Mouse (Mus musculus): Measurements from ENCODE around the gene Gch1.
A peak's percentile ranks its signal among the peaks of the same experiment; 100 is the strongest.

Gch1 gene

GRCm38 (mm10) chr14:47206601-47207000 lies 17.4 kb upstream of the Gch1 start:
- no peak for DNase-seq (ENCODE audit: low spot score)

DNA sequence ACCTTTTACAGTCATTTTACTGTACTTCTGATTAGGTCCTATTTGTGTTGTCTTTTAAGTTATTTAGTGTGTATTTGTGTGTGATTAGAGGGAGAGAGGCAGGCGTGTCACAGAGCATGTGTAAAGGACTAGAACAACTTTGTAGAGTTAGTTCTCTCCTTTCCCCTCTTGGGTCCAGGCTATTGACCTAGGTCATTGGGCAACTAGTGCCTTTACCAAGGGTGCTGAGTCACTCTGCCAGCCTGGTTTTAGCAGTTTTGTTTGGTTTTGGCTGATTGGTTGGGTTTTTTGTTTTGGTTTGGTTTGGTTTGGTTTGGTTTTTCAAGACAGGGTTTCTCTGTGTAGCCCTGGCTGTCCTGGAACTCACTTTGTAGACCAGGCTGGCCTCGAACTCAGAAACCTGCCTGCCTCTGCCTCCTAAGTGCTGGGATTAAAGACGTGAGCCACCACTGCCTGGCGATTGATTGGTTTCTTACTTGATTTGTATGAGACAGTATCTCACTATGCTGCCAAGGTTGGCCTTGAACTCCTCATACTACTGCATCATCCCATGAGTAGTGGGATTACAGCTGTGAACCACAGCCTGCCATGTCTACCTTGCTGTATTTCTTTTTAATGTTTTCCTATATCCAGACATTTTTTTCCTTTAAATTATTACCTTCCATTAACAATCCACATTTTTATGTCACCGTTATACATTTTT lies 16.2 kb upstream of the Gch1 start:
- no peak for DNase-seq (ENCODE audit: low spot score)

GRCm38 (mm10) chr14:47197340-47197739 lies 8.1 kb upstream of the Gch1 start:
- DNase-seq (ENCODE audit: low spot score): no peak

- no peak for DNase-seq (ENCODE audit: low spot score)
Observed at GRCm38 (mm10) chr14:47196711-47197110, 7.5 kb upstream of the Gch1 start.

- no peak for DNase-seq (ENCODE audit: low spot score)
Observed at GRCm38 (mm10) chr14:47194096-47194495, 4.9 kb upstream of the Gch1 start.

- DNase-seq (ENCODE audit: low spot score): no peak
Observed at GRCm38 (mm10) chr14:47193506-47193905, 4.3 kb upstream of the Gch1 start.

DNA sequence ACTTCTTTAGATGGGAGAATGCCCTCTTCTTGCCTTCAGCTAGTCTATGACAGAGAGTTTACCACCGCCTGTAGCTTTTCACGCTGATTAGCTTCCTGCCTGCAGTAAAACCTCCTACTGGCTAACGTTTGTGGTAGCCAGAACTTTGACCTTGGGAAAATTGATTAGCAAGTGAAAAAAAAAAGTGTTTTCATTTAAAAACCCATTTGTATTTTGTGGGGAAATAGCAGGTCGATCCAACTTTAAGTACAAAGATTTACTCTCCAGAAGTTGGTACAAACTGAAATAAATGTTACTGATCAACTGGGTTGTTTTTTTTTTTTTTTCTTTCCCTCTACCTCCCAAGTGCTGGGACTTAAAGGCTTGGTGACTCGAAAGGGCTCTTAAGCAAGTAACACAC lies 2.6 kb upstream of the Gch1 start:
- DNase-seq (ENCODE audit: low spot score): no peak

GRCm38 (mm10) chr14:47190626-47191025 lies 1.4 kb upstream of the Gch1 start:
- no peak for DNase-seq (ENCODE audit: low spot score)

DNA sequence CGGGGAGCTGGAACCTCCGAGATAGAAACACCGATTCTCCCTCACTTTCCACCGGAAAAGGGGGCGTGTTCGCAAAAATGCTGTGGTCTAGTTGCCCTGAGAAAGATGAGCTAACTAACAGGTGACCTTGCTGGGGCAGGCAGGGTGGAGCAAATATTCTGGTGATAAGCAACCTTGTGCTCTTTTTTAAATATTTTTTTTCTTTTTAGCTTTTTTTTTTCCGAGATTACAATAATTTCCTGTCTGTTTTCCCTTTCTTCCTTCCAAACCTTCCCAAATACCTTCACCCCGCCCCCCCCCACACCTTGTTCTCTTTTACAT lies 382 bp upstream of the Gch1 start:
- DNase-seq (ENCODE audit: low spot score): no peak

DNA sequence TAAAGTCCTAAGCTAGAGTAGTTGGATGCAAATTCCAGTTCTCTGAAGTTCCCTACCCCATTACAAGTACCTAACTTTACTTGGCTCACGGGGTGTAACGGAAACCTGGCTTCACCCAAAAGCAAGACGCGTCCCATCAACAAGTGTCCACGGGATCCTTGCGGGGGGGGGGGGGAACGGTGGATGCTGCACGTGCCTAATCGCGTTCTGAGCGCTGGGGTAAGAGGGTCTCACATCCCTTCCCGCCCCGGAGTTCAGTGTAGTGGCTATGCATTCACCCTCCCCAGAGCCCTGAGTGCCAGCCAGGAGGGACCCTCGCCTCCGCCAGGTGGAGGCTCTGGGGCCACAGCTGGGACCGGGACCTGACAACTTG lies 752 bp downstream of the Gch1 start:
- no peak for DNase-seq (ENCODE audit: low spot score)

DNA sequence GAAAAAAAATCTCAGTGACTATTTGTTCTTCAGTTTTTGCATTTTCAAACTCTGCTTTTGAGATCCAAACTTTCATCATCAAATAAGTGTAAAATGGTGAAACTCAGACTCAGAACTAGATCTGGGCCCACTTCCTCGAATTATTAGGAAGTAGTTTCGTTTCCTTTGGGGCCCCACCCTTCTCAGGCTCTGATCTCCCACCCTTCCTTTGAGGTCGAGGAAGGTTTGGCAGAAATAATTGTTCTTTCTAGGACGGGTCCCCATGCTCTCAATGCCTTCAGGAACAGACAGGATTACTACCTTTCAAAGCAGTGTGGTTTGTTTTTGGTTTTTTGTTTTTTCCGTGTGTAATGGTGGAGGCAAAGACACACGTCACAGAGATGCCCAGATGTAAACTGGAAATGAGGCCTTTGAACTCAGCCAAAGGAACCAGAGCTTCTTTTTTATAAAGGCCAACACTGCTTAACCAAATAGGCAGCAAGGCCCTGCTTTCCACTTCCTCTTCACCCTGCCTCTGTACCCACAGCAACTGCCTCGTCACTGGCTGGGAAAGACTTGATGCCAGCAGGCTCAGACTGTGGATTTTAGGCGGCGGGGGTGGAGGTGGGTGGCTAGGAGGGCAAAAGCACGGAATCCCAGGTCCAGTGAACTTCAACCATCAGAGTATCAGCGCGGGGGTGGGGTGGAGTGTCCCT lies 1.4 kb downstream of the Gch1 start:
- no peak for DNase-seq (ENCODE audit: low spot score)

DNA sequence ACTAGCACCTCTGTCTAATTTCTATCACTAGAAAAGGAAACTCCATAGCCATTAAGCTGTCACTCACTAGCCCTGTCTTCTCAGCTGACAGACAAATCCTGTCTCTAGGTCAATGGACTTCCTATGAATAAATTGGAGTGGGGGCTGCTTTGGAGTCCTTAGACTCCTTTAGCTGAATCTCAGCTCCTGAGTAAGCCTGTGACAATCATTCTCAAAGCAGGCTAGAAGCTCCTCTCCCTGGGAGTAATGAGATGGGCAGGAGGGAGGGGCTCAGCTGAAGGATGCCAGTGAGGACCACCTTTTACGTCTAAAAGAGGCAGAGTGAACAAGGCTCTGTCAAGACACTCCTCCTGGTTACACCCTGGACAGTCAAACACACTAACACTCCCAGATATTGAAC lies 2.0 kb downstream of the Gch1 start:
- DNase-seq (ENCODE audit: low spot score): no peak

GRCm38 (mm10) chr14:47186561-47186960 lies 2.7 kb downstream of the Gch1 start:
- DNase-seq (ENCODE audit: low spot score): no peak

GRCm38 (mm10) chr14:47181497-47182290 lies 7.5 kb downstream of the Gch1 start:
- DNase-seq (ENCODE audit: low spot score): peak; percentile 72

DNA sequence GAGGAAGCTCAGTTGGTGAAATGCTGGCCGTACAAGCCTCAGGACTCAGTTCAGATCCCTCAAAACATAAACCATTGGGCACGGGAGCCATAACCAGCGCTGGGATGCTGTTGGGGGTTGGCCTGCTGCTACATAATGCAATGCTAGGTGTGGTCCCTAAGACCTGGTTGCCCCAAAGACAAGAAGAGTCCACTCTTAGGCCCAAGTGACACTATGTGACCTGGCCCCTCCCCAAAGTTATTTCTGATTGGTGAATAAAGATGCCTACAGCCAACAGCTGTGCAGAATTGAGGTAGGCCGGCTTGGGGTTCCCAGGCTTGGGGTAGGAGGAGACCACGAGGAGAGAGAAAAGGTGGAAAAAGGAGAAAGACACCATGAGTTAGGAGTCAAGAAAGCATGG lies 10.4 kb downstream of the Gch1 start:
- DNase-seq (ENCODE audit: low spot score): no peak

DNA sequence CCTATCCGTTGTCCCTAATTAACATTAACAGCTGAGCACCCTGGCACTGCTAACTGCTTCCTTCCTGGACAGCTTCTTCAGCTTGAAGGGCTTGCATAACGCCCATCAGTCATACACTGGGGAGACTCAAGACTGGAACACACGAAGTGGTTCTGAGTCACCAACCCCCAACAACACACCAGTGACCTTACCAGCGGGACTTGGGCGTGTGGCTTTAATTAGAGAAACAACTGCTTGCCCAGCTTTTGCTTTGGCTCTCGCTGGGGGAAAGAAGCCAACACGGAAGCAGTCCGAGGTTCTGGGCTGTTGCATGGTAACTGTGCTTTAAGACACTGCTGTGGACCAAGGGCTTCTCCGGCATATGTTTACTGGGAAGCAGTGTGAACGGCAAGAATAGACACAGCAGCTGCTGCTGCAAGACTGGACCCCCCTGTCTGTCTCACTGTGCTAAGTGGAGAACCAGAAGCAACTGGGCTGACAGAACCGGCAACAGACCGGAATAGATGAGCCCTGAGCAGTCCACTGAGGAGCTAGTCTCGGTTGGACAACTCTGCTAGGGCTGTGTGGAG lies 11.3 kb downstream of the Gch1 start:
- no peak for DNase-seq (ENCODE audit: low spot score)

DNA sequence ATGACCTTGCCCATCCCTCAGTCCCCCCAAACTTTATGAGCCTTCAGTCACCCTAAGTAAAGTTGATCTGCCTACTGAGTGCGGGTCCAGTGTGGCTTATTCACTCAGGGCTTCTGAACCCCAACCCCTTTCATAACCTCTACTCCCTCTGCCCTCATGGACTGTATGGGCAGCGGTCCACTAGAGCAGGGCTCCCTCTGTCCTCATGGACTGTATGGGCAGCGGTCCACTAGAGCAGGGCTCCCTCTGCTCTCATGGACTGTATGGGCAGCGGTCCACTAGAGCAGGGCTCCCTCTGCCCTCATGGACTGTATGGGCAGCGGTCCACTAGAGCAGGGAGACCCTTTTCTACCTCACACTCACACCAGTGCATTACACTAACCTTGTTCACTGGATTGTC lies 13.0 kb downstream of the Gch1 start:
- no peak for DNase-seq (ENCODE audit: low spot score)

GRCm38 (mm10) chr14:47175136-47175535 lies 14.1 kb downstream of the Gch1 start:
- DNase-seq (ENCODE audit: low spot score): no peak

GRCm38 (mm10) chr14:47172073-47172472 lies 17.1 kb downstream of the Gch1 start:
- no peak for DNase-seq (ENCODE audit: low spot score)

DNA sequence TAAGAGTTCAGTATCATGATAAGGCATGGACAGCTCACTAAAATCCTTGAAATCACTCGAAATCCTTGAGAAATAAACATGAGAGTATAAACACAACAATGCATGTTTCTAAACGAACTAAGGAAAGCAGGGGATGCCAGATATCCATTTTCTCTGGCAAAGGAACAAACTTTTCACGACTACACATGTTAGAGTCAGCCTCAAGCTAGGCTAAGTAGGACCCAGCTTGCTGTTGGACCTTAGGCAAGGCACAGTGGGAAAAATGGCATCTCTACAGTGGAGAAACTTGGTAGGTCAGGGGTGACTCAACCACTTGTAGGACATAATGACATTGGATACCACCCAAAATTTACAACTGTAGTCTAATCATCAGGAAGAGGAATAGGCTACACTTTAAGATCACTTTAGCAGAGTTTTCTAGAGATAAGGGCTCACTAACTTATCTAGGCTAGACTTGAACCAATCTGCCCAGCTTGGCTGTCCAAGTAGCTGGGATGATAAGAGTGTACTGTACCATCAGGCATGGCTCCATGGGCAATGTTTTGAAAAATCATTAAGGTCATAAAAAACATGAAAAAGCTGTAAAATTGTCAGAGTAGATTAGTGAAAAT lies 18.6 kb downstream of the Gch1 start:
- DNase-seq (ENCODE audit: low spot score): no peak

- no peak for DNase-seq (ENCODE audit: low spot score)
Observed at GRCm38 (mm10) chr14:47169677-47170410, 19.4 kb downstream of the Gch1 start.

- DNase-seq (ENCODE audit: low spot score): no peak
Observed at GRCm38 (mm10) chr14:47165741-47166140, 23.5 kb downstream of the Gch1 start.
